Comparison of ENCODE assay signal across 8 mouse cellular contexts in the genomic region with DNA sequence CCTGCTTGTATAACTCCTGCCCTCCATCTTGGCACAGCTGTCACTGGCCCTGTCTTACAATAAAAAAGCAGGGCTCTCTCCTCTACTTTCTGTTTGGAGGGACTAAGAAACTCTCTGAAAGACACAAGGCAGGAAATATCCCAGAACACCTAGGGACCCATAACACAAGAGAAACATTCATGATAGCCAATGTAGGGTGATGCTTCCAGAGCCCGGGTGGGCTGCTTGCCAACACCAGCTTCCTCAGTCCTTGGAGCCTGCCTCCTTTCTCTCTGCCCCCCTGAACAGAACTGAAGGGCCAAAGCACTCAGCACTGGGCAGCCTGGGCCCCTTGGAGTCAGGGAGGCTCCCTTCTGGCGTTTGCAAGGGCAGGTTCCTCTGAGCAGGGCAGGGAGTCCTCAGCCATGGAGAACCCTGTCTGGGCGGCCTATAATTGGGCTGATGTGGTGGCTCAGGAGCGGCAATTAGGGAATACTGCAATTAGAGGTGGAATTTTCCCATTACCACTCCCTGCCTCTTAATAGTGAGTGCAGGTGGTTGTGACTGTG. TPM values are rescaled to one million over a fixed set of nuclear protein-coding genes. Genes with fewer than 3 reads are reported as not detected.
DNase-seq lines count a peak whose midpoint lies in the region; ATAC-seq lines count a peak whose summit lies in the region.

No protein-coding gene starts in this region.

- no peak overlapping the region for H3K27ac ChIP-seq in stomach, embryonic 16.5 days (ENCODE audit: low read length)

- no peaks in the 10 kb centered on the region for H3K9me3 ChIP-seq in stomach, embryonic 16.5 days (replicated peaks; ENCODE audit: control insufficient read depth, low read length)

- ATAC-seq in stomach, embryonic 16.5 days (ENCODE audit: insufficient read depth, low FRiP score), result no peak
- no peak for ATAC-seq in monocyte, adult 5-6 weeks (replicated peaks; ENCODE audit: insufficient number of reproducible peaks, low FRiP score, low TSS enrichment, poor library complexity, severe bottlenecking)

- H3K36me3 ChIP-seq in stomach, embryonic 16.5 days (ENCODE audit: control insufficient read depth, insufficient read depth, low read length), result no peaks in the 10 kb centered on the region

- WGBS in stomach, embryonic 16.5 days, result 39% methylated on average over 4 of the region's 4 CpGs

- H3K4me2 ChIP-seq in stomach, embryonic 16.5 days (ENCODE audit: low read depth, low read length), result 0 out of 2 replicates have a peak overlapping the region, but pooled peaks have one; percentile 0

- H3K4me1 ChIP-seq in stomach, embryonic 16.5 days (ENCODE audit: control insufficient read depth, insufficient read depth, low read length), result peaks cover 12% of the 10 kb centered on the region; the same call in 1 of the 2 replicates

- no peak overlapping the region for H3K9ac ChIP-seq in stomach, embryonic 16.5 days (ENCODE audit: low read length)

- H3K27me3 ChIP-seq in stomach, embryonic 16.5 days (ENCODE audit: control insufficient read depth, insufficient read depth, low read length), result peaks cover 15% of the 10 kb centered on the region

- H3K4me3 ChIP-seq in stomach, embryonic 16.5 days (replicated peaks; ENCODE audit: low read length), result no peak overlapping the region

- DNase-seq in adrenal gland, postnatal 14 days, result peak; percentile 53
- no peak for DNase-seq in adrenal gland, adult 18-20 months (ENCODE audit: low spot score in 2 of 2)
- DNase-seq in testis, postnatal 10 days (ENCODE audit: low spot score), result peak; percentile 55
- no peak for DNase-seq in testis, postnatal 14 days (ENCODE audit: low spot score)
- DNase-seq in kidney, postnatal 10 days, result peak; percentile 66
- no peak for DNase-seq in thymus, postnatal 14 days

RNA-seq across cellular contexts. Expression of gene Syt2, which starts 5.4 kb away (rescaled TPM):
- 0.59 and 2.7 TPM in 2 replicates for total RNA-seq in adrenal gland, postnatal 14 days (2021)
- under 1 TPM in 1 of 2 experiments, not detected in 1; 0.07 TPM for total RNA-seq in adrenal gland, adult 18-20 months (2021)
- 2.2 and 2.6 TPM in 2 replicates for polyA plus RNA-seq in stomach, embryonic 16.5 days (2015; fragmentation: Nextera tagmentation; extraction: Ambion mirVana)
- not detected in 3 replicates for total RNA-seq in monocyte, adult 5-6 weeks (2017)

Comparison
In these comparisons a context has a peak if more than half of its experiments do, and no peak if none do; other contexts are left out.
1. DNase-seq: peak in adrenal gland, postnatal 14 days (single experiment), testis, postnatal 10 days (single experiment) and kidney, postnatal 10 days (single experiment); none in adrenal gland, adult 18-20 months (0 of 2), testis, postnatal 14 days (single experiment) and thymus, postnatal 14 days (single experiment).